Mouse (Mus musculus) lung, adult 2 months (tissue): ENCODE data around the gene Slamf7. TPM values are rescaled to one million over a fixed set of nuclear protein-coding genes. Genes with fewer than 3 reads are reported as not detected.

Experiments
- DNase-seq: peaks from one replicate; pipeline ENCODE4 v3.0.0; 2022
- H3K4me1 ChIP-seq: fragments of 200-500 bp; 2 replicates; pipeline ENCODE4 v1.6.1; 2011; ENCODE audit warnings: low read length; ENCODE audit not compliant: control insufficient read depth, insufficient read depth
- H3K4me3 ChIP-seq: fragments of 200-500 bp; replicated peaks from 2 replicates; pipeline ENCODE3; 2011; ENCODE audit warnings: low read depth, mild to moderate bottlenecking, control low read depth, low read length; ENCODE audit errors: extremely low read depth
- CTCF ChIP-seq: fragments of 200-500 bp; IDR thresholded peaks from 2 replicates; pipeline ENCODE4 v1.5.1; 2011; ENCODE audit warnings: mild to moderate bottlenecking, low read length, control low read depth; ENCODE audit not compliant: insufficient read depth
- POLR2A ChIP-seq: fragments of 200-500 bp; IDR thresholded peaks from 2 replicates; pipeline ENCODE4 v1.6.1; 2011; ENCODE audit warnings: low read depth, mild to moderate bottlenecking, control low read depth, low read length, borderline replicate concordance; ENCODE audit errors: extremely low read depth
- WGBS: fragments of 180-500 bp; shearing (Covaris S2); methylation state at CpG from one replicate; pipeline ENCODE4 v1.1.7; 2018; 5-methylcytosine and 5-hydroxymethylcytosine counted together
- polyA plus RNA-seq: library from polyadenylated mRNA; depleted of rRNA; stranded (reverse); fragments of >200 nt; gene quantifications from 2 replicates; pipeline ENCODE4 v1.2.3, GENCODE M21; 2012

Slamf7 gene
- polyA plus RNA-seq, 1 experiment = 2.2 TPM

GRCm38 (mm10) chr1:171667160-171667559 is 14.3 kb upstream of the Slamf7 start:
- DNase-seq = no peak

DNA sequence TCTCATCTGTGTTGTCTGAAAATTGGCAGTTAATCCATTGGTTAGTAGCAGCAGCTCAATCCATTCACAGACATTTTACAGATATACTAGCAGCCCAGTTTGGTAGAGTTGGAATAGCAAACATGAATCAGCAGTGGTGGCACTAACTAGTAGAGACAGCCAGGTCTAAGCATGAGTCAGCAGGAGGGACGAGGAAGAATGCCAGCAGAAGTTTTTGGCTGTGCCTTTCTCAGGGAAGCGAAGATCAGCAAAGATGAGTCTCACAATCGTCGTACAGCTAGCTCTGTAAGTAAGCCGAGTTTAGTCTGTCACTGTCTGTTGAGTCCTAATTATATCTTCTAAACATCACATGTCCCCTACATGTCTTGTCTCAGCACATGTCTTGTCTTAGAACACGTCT is 13.5 kb upstream of the Slamf7 start:
- DNase-seq = no peak
- no peak for TF ChIP-seq CTCF
- TF ChIP-seq POLR2A = no peak
- Histone ChIP-seq H3K4me1 (no peaks in the 10 kb centered on the region), H3K4me3 (no peak overlapping the region)
- WGBS = 80% methylated on average over 6 of the region's 6 CpGs

More at GRCm38 (mm10) chr1:171667160-171667559, 14.3 kb upstream of the Slamf7 start:
- 60% methylated on average over 1 of the region's 1 CpGs for WGBS
- no peaks in the 10 kb centered on the region for H3K4me1 ChIP-seq
- H3K4me3 ChIP-seq = no peak overlapping the region
- TF ChIP-seq POLR2A = no peak
- TF ChIP-seq CTCF = no peak

DNA sequence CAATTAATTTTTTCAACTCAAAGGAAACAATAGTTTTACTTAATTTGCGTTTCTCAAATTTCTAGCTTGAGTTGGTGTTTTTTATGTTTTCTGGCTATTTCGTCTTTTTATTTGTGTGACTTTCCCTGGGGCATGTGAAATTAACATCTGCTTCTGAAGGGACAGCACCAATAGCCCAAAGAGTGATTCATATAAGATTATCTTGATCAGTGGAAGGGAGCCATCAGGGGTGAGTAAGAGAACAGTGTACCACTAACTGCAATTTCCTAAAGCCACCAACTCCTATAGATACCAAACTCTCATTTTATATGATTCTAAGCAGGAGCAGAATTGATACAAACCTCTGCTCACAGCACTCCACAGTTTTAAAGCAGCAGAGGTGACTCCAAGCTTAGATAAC is 10.9 kb upstream of the Slamf7 start:
- Histone ChIP-seq H3K4me3 (no peak overlapping the region), H3K4me1 (no peaks in the 10 kb centered on the region)
- TF ChIP-seq CTCF (no peak), POLR2A (no peak)
- no peak for DNase-seq
- WGBS = 90% methylated on average over 2 of the region's 2 CpGs

- 59% methylated on average over 2 of the region's 2 CpGs for WGBS
Measured at GRCm38 (mm10) chr1:171661482-171661881, 8.6 kb upstream of the Slamf7 start.

GRCm38 (mm10) chr1:171660423-171660822 is 7.6 kb upstream of the Slamf7 start:
- DNase-seq = no peak
- WGBS = 83% methylated on average over 1 of the region's 1 CpGs
- no peaks in the 10 kb centered on the region for H3K4me1 ChIP-seq
- H3K4me3 ChIP-seq = no peak overlapping the region
- TF ChIP-seq POLR2A = no peak
- TF ChIP-seq CTCF = no peak

More at GRCm38 (mm10) chr1:171661482-171661881, 8.6 kb upstream of the Slamf7 start:
- DNase-seq = no peak
- Histone ChIP-seq H3K4me3 (no peak overlapping the region), H3K4me1 (no peaks in the 10 kb centered on the region)
- TF ChIP-seq CTCF = no peak
- no peak for TF ChIP-seq POLR2A

DNA sequence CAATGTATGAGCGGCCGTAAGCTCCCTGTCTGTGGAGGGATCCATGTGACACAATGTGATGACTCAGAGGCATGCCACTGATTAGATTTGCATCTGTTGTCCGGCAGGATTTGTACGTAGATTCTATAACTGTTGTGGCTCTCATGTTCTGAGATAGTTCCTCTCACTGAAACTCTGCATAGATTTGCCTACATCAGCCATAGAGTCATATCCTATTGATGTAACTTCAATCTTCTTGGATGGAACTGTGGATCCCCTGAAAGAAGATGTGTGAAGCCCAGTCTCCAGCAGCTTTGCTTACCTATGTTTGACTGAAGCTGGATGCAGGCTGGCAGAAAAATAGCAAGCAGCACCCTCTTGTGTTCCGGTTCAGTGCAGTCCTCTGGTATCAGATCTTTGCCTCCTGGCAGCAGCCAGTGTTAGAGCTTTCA is 5.7 kb upstream of the Slamf7 start:
- Histone ChIP-seq H3K4me3 (no peak overlapping the region), H3K4me1 (no peaks in the 10 kb centered on the region)
- DNase-seq = no peak
- 41% methylated on average over 5 of the region's 5 CpGs for WGBS
- no peak for TF ChIP-seq POLR2A
- no peak for TF ChIP-seq CTCF

DNA sequence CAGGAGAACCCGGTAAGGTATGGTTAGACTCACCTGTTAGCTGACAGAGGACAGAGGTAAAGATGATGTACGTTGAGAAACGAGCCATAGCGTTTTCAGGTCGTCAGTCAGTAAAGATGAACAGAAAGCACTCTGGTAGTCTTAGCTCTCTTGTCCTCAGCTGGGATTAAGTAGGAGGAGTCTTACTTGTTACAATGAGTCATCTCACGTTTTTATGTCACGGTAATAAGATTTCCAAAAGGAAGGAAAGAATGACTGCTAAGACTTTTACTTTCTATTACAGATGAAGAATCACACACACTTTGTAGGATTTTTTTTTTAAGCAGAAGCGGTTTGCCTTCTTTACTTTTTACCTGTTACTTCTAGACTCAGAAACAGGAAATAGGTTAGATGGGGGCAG is 4.0 kb downstream of the Slamf7 start:
- Histone ChIP-seq H3K4me3 (peak overlapping the region; percentile 43), H3K4me1 (no peaks in the 10 kb centered on the region)
- WGBS = 57% methylated on average over 8 of the region's 8 CpGs
- DNase-seq = no peak
- no peak for TF ChIP-seq CTCF

GRCm38 (mm10) chr1:171647716-171648115 is 5.1 kb downstream of the Slamf7 start:
- TF ChIP-seq POLR2A (no peak), CTCF (no peak)
- WGBS = 80% methylated on average over 5 of the region's 5 CpGs
- no peak overlapping the region for H3K4me3 ChIP-seq

DNA sequence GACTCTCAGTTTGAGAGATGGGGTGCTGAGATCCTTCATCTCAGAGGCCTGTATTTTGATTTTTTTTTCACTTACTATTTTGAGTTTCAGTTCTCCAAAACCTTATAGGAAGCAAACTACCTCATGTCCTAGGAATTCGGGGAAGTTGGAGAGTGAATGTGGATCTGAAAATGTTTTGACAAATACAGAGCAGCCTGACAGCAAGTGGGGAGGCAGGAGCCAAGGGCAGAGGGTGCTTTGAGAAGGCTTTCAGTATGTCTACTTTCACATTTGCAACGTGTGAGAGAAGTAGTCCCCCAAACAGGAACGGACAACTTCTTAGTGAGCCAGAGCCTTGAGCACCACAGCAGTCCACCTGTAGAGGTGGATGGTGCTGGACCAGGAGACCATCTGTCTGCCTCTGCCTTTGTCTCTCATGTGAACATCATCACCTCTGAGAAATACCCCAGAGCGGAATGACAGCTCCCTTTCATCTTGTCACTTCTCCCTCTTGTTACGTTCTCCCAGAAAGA is 6.3 kb downstream of the Slamf7 start:
- Histone ChIP-seq H3K4me3 (no peak overlapping the region), H3K4me1 (no peaks in the 10 kb centered on the region)
- DNase-seq = no peak
- 50% methylated on average over 5 of the region's 5 CpGs for WGBS
- TF ChIP-seq CTCF = no peak
- no peak; the same call in 1 of the 2 replicates for TF ChIP-seq POLR2A

More at GRCm38 (mm10) chr1:171647716-171648115, 5.1 kb downstream of the Slamf7 start:
- DNase-seq = no peak
- no peaks in the 10 kb centered on the region for H3K4me1 ChIP-seq

DNA sequence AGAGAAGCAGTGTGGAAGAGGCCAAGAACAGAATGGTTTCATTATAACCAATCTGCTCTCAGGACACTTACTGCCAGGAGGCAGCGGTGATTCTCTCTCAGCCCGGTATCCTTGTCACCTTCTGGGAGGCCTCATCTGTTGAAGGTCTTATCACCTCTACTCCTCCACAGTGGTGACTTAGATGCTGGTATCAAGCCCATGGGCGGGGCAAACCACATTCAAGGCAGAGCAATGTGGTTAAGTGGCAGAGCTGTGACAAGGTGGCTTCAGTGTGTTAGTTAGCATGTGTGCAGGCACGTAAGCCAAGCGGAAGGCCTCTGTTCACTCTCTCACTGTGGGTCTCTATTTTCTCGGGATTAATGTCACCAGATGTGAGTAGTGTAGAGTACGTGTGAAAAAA is 9.2 kb downstream of the Slamf7 start:
- WGBS = 66% methylated on average over 7 of the region's 7 CpGs
- Histone ChIP-seq H3K4me1 (no peaks in the 10 kb centered on the region), H3K4me3 (no peak overlapping the region)
- TF ChIP-seq POLR2A (no peak), CTCF (no peak)
- DNase-seq = no peak
